Mouse (Mus musculus): ENCODE results near the gene Ccl17. TPM values are rescaled to one million over a fixed set of nuclear protein-coding genes. Genes with fewer than 3 reads are reported as not detected.

Ccl17 gene
- polyA plus RNA-seq, 1 experiment from 2014 or later = 1.2 TPM

DNA sequence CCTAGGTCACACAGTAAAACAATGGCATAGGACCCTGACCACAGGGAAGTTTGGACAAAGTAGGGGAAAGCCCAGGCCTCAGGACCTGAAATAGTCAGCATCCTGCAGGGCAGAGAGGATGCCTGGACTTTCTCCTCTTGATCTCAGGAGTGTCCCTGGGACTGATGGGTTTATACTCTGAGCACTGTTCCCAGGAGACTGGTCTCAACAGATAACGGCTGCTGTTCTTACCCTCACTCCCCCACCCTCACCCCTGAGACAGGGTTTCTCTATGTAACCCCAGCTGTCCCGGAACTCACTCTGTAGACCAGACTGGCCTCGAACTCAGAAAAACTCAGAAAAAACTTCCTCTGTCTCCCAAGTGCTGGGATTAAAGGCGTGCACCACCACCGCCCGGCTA lies 1.9 kb upstream of the Ccl17 start:
- Histone ChIP-seq H3K36me3 (ENCODE audit: insufficient read depth, low read length) (no peaks in the 10 kb centered on the region), H3K4me1 (replicated peaks; ENCODE audit: insufficient read depth, low read length) (no peaks in the 10 kb centered on the region; the same call in 1 of the 2 replicates), H3K27me3 (ENCODE audit: insufficient read depth, low read length) (no peaks in the 10 kb centered on the region), H3K27ac (no peak overlapping the region), H3K4me3 (replicated peaks; ENCODE audit: low read depth, low read length) (no peak overlapping the region), H3K4me2 (ENCODE audit: low read length) (no peak overlapping the region), H3K9ac (ENCODE audit: low read depth, low read length) (no peak overlapping the region), H3K9me3 (replicated peaks; ENCODE audit: low read length) (no peaks in the 10 kb centered on the region)
- no peak for DNase-seq (ENCODE audit: low spot score)
- no peak for TF ChIP-seq CTCF (IDR thresholded peaks at IDR 0.05; ENCODE audit: low read depth)
- ATAC-seq (replicated peaks; ENCODE audit: low FRiP score, low read depth) = no peak
- 75% methylated on average over 6 of the region's 6 CpGs for WGBS

DNA sequence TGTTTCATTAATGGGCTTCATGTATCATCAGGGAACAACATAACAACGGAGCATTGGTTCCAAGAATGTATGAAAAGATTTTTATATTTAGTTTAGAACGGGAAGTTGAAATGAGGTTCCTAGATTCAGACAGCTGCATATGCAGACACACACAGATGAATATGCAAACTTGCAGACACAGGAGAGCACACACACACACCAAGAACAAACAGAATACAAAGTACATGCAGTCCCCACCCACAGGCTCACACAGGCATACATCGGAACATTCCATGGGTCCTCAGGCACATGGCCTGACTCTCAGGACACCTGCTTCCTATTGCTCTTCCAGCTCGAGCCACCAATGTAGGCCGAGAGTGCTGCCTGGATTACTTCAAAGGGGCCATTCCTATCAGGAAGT lies 602 bp downstream of the Ccl17 start:
- no peak for TF ChIP-seq CTCF (IDR thresholded peaks at IDR 0.05; ENCODE audit: low read depth)
- H3K9ac ChIP-seq (ENCODE audit: low read depth, low read length) = no peak overlapping the region
- no peak overlapping the region for H3K4me3 ChIP-seq (replicated peaks; ENCODE audit: low read depth, low read length)
- no peak for ATAC-seq (replicated peaks; ENCODE audit: low FRiP score, low read depth)
- DNase-seq (ENCODE audit: low spot score) = no peak
- H3K4me1 ChIP-seq (replicated peaks; ENCODE audit: insufficient read depth, low read length) = no peaks in the 10 kb centered on the region; the same call in 1 of the 2 replicates
- WGBS = 73% methylated on average over 5 of the region's 5 CpGs
- H3K27ac ChIP-seq = no peak overlapping the region
- no peaks in the 10 kb centered on the region for H3K27me3 ChIP-seq (ENCODE audit: insufficient read depth, low read length)
- H3K36me3 ChIP-seq (ENCODE audit: insufficient read depth, low read length) = no peaks in the 10 kb centered on the region
- no peak overlapping the region for H3K4me2 ChIP-seq (ENCODE audit: low read length)
- H3K9me3 ChIP-seq (replicated peaks; ENCODE audit: low read length) = no peaks in the 10 kb centered on the region

- 67% methylated on average over 6 of the region's 6 CpGs for WGBS
- no peak for TF ChIP-seq CTCF (IDR thresholded peaks at IDR 0.05; ENCODE audit: low read depth)
Measured at GRCm38 (mm10) chr8:94811654-94812053, 1.4 kb downstream of the Ccl17 start.

GRCm38 (mm10) chr8:94812645-94813098 lies 2.4 kb downstream of the Ccl17 start:
- H3K27ac ChIP-seq = no peak overlapping the region
- no peaks in the 10 kb centered on the region for H3K4me1 ChIP-seq (replicated peaks; ENCODE audit: insufficient read depth, low read length)
- no peak overlapping the region for H3K4me2 ChIP-seq (ENCODE audit: low read length)
- 29% methylated on average over 6 of the region's 6 CpGs for WGBS
- peak; percentile 84 for TF ChIP-seq CTCF (IDR thresholded peaks at IDR 0.05; ENCODE audit: low read depth)
- H3K27me3 ChIP-seq (ENCODE audit: insufficient read depth, low read length) = no peaks in the 10 kb centered on the region
- H3K36me3 ChIP-seq (ENCODE audit: insufficient read depth, low read length) = no peaks in the 10 kb centered on the region
- H3K4me3 ChIP-seq (replicated peaks; ENCODE audit: low read depth, low read length) = no peak overlapping the region
- ATAC-seq (replicated peaks; ENCODE audit: low FRiP score, low read depth) (peak; percentile 40; the same call in 1 of the 2 replicates), DNase-seq (ENCODE audit: low spot score) (peak; percentile 92)
- H3K9ac ChIP-seq (ENCODE audit: low read depth, low read length) = no peak overlapping the region
- no peaks in the 10 kb centered on the region for H3K9me3 ChIP-seq (replicated peaks; ENCODE audit: low read length)

More at GRCm38 (mm10) chr8:94811654-94812053, 1.4 kb downstream of the Ccl17 start:
- Histone ChIP-seq H3K4me1 (replicated peaks; ENCODE audit: insufficient read depth, low read length) (no peaks in the 10 kb centered on the region; the same call in 1 of the 2 replicates), H3K36me3 (ENCODE audit: insufficient read depth, low read length) (no peaks in the 10 kb centered on the region), H3K27ac (no peak overlapping the region), H3K27me3 (ENCODE audit: insufficient read depth, low read length) (no peaks in the 10 kb centered on the region), H3K4me2 (ENCODE audit: low read length) (no peak overlapping the region), H3K4me3 (replicated peaks; ENCODE audit: low read depth, low read length) (no peak overlapping the region), H3K9me3 (replicated peaks; ENCODE audit: low read length) (no peaks in the 10 kb centered on the region), H3K9ac (ENCODE audit: low read depth, low read length) (no peak overlapping the region)
- DNase-seq (ENCODE audit: low spot score) (no peak), ATAC-seq (replicated peaks; ENCODE audit: low FRiP score, low read depth) (no peak)

- H3K4me3 ChIP-seq (replicated peaks; ENCODE audit: low read depth, low read length) = no peak overlapping the region
- DNase-seq (ENCODE audit: low spot score) = peak; percentile 62
Measured at GRCm38 (mm10) chr8:94814556-94814955, 4.3 kb downstream of the Ccl17 start.

GRCm38 (mm10) chr8:94817933-94818332 lies 7.7 kb downstream of the Ccl17 start:
- TF ChIP-seq CTCF (IDR thresholded peaks at IDR 0.05; ENCODE audit: low read depth) = no peak
- ATAC-seq (replicated peaks; ENCODE audit: low FRiP score, low read depth) = no peak
- no peaks in the 10 kb centered on the region for H3K27me3 ChIP-seq (ENCODE audit: insufficient read depth, low read length)
- H3K36me3 ChIP-seq (ENCODE audit: insufficient read depth, low read length) = no peaks in the 10 kb centered on the region
- no peak overlapping the region for H3K4me3 ChIP-seq (replicated peaks; ENCODE audit: low read depth, low read length)
- no peaks in the 10 kb centered on the region for H3K4me1 ChIP-seq (replicated peaks; ENCODE audit: insufficient read depth, low read length)
- DNase-seq (ENCODE audit: low spot score) = no peak
- H3K27ac ChIP-seq = no peak overlapping the region
- WGBS = 89% methylated on average over 11 of the region's 11 CpGs
- H3K9me3 ChIP-seq (replicated peaks; ENCODE audit: low read length) = no peaks in the 10 kb centered on the region
- H3K9ac ChIP-seq (ENCODE audit: low read depth, low read length) = no peak overlapping the region
- H3K4me2 ChIP-seq (ENCODE audit: low read length) = no peak overlapping the region

More at GRCm38 (mm10) chr8:94814556-94814955, 4.3 kb downstream of the Ccl17 start:
- no peaks in the 10 kb centered on the region for H3K36me3 ChIP-seq (ENCODE audit: insufficient read depth, low read length)
- no peak overlapping the region for H3K4me2 ChIP-seq (ENCODE audit: low read length)
- ATAC-seq (replicated peaks; ENCODE audit: low FRiP score, low read depth) = 0 out of 2 replicates have a peak, but pooled peaks have one; percentile 34
- 6% methylated on average over 1 of the region's 1 CpGs for WGBS
- no peaks in the 10 kb centered on the region for H3K27me3 ChIP-seq (ENCODE audit: insufficient read depth, low read length)
- TF ChIP-seq CTCF (IDR thresholded peaks at IDR 0.05; ENCODE audit: low read depth) = peak; percentile 76
- H3K9me3 ChIP-seq (replicated peaks; ENCODE audit: low read length) = no peaks in the 10 kb centered on the region
- no peak overlapping the region for H3K9ac ChIP-seq (ENCODE audit: low read depth, low read length)
- H3K27ac ChIP-seq = no peak overlapping the region
- no peaks in the 10 kb centered on the region for H3K4me1 ChIP-seq (replicated peaks; ENCODE audit: insufficient read depth, low read length)
